Mouse (Mus musculus): ENCODE results near the gene Padi3.

DNA sequence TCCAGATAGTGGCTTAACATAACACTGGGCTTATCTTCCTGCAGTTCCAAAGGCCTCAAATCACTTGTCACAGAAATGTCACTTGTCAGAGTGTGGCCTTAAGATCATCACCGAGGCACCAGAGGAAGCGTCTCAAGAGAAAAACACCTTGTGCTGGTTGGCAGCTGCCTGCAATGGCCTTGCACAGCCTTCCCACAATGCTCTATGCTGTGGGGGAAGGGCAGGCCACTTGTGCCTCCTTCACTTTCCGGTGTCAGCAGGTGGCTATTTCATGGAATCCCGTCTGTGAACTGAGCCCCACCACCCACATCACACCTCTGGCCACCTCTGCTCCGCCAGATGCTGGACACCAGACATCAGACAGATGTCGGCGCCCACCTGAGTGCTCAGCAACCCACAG lies 57.1 kb downstream of the Padi3 start:
- no peak for TF ChIP-seq POLR2A (IDR thresholded peaks at IDR 0.05; ENCODE audit: borderline replicate concordance, extremely low read depth, insufficient read depth, insufficient read length, poor library complexity, severe bottlenecking)
- TF ChIP-seq CTCF (IDR thresholded peaks at IDR 0.05; ENCODE audit: borderline replicate concordance, extremely low read depth, insufficient read depth, insufficient read length) = no peak

Data from brain, embryonic 14.5 days (tissue).